Mouse (Mus musculus) thymus, adult 2 months (tissue): ENCODE results near the gene Nradd. TPM values are rescaled to one million over a fixed set of nuclear protein-coding genes. Genes with fewer than 3 reads are reported as not detected.

Experiments
- DNase-seq: peaks from one replicate; pipeline ENCODE4 v3.0.0; 2021
- H3K27ac ChIP-seq: fragments of 200-500 bp; 2 replicates; pipeline ENCODE4 v1.5.1; 2012; ENCODE audit warnings: low read length, control low read depth; ENCODE audit not compliant: control insufficient read depth, insufficient read depth
- H3K27me3 ChIP-seq: fragments of 200-500 bp; 2 replicates; pipeline ENCODE4 v1.6.1; 2012; ENCODE audit warnings: mild to moderate bottlenecking, low read length, moderate library complexity, mixed read lengths; ENCODE audit not compliant: control insufficient read depth, insufficient read depth
- H3K36me3 ChIP-seq: fragments of 200-500 bp; 2 replicates; pipeline ENCODE4 v1.6.1; 2012; ENCODE audit warnings: mild to moderate bottlenecking, low read length, moderate library complexity; ENCODE audit not compliant: control insufficient read depth, insufficient read depth
- H3K4me1 ChIP-seq: fragments of 200-500 bp; replicated peaks from 2 replicates; pipeline ENCODE4 v1.6.1; 2012; ENCODE audit warnings: low read length; ENCODE audit not compliant: control insufficient read depth, insufficient read depth
- H3K4me3 ChIP-seq: fragments of 200-500 bp; 2 replicates; pipeline ENCODE4 v1.5.1; 2012; ENCODE audit warnings: mild to moderate bottlenecking, low read length, control low read depth, moderate library complexity; ENCODE audit not compliant: control insufficient read depth, insufficient read depth
- CTCF ChIP-seq: fragments of 200-500 bp; IDR thresholded peaks from 2 replicates; pipeline ENCODE4 v1.5.1; 2012; ENCODE audit warnings: mild to moderate bottlenecking, control low read depth, low read length, moderate library complexity, borderline replicate concordance; ENCODE audit not compliant: control insufficient read depth, poor library complexity, insufficient read depth; ENCODE audit errors: extremely low read depth
- POLR2A ChIP-seq: fragments of 200-500 bp; IDR thresholded peaks from 2 replicates; pipeline ENCODE4 v1.6.1; 2012; ENCODE audit warnings: mild to moderate bottlenecking, low read length, control low read depth, moderate library complexity; ENCODE audit not compliant: control insufficient read depth, poor library complexity, insufficient read depth; ENCODE audit errors: extremely low read depth
- WGBS: fragments of 180-500 bp; shearing (Covaris S2); methylation state at CpG from one replicate; pipeline ENCODE4 v1.1.7; 2018; 5-methylcytosine and 5-hydroxymethylcytosine counted together
- polyA plus RNA-seq: library from polyadenylated mRNA; depleted of rRNA; stranded (reverse); fragments of >200 nt; gene quantifications from 2 replicates; pipeline ENCODE4 v1.2.3, GENCODE M21; 2012; rRNA removed

Nradd gene
- polyA plus RNA-seq, 1 experiment = 13.2 TPM

GRCm38 (mm10) chr9:110620685-110621084 is 3.6 kb downstream of the Nradd start:
- no peak overlapping the region for H3K27ac ChIP-seq
- DNase-seq = no peak
- H3K36me3 ChIP-seq = peaks cover 33% of the 10 kb centered on the region
- WGBS = 98% methylated on average over 7 of the region's 7 CpGs
- H3K4me1 ChIP-seq = no peaks in the 10 kb centered on the region
- no peaks in the 10 kb centered on the region for H3K27me3 ChIP-seq
- TF ChIP-seq CTCF = no peak
- TF ChIP-seq POLR2A = no peak
- H3K4me3 ChIP-seq = no peak overlapping the region

GRCm38 (mm10) chr9:110620180-110620579 is 4.1 kb downstream of the Nradd start:
- H3K36me3 ChIP-seq = peaks cover 33% of the 10 kb centered on the region
- H3K4me1 ChIP-seq = no peaks in the 10 kb centered on the region
- DNase-seq = no peak
- H3K4me3 ChIP-seq = no peak overlapping the region
- WGBS = 90% methylated on average over 7 of the region's 7 CpGs
- no peak for TF ChIP-seq POLR2A
- no peak for TF ChIP-seq CTCF
- H3K27me3 ChIP-seq = no peaks in the 10 kb centered on the region
- H3K27ac ChIP-seq = no peak overlapping the region

GRCm38 (mm10) chr9:110617081-110617480 is 7.2 kb downstream of the Nradd start:
- Histone ChIP-seq H3K27ac (no peak overlapping the region), H3K36me3 (peaks cover 39% of the 10 kb centered on the region), H3K27me3 (no peaks in the 10 kb centered on the region), H3K4me3 (no peak overlapping the region), H3K4me1 (no peaks in the 10 kb centered on the region)
- TF ChIP-seq CTCF = no peak
- no peak for TF ChIP-seq POLR2A
- DNase-seq = no peak
- 57% methylated on average over 3 of the region's 3 CpGs for WGBS

- peaks cover 38% of the 10 kb centered on the region for H3K36me3 ChIP-seq
- no peak for DNase-seq
- no peak overlapping the region for H3K4me3 ChIP-seq
- H3K4me1 ChIP-seq = no peaks in the 10 kb centered on the region
- no peak overlapping the region for H3K27ac ChIP-seq
- no peaks in the 10 kb centered on the region for H3K27me3 ChIP-seq
- TF ChIP-seq POLR2A (no peak), CTCF (no peak)
- 88% methylated on average over 3 of the region's 3 CpGs for WGBS
Observed at GRCm38 (mm10) chr9:110611471-110611870, 12.8 kb downstream of the Nradd start.

- Histone ChIP-seq H3K4me3 (no peak overlapping the region), H3K27ac (no peak overlapping the region), H3K36me3 (peaks cover 14% of the 10 kb centered on the region), H3K4me1 (no peaks in the 10 kb centered on the region), H3K27me3 (no peaks in the 10 kb centered on the region)
- no peak for DNase-seq
- 84% methylated on average over 1 of the region's 1 CpGs for WGBS
- TF ChIP-seq CTCF = no peak
- no peak for TF ChIP-seq POLR2A
Observed at GRCm38 (mm10) chr9:110583521-110583920, 40.7 kb downstream of the Nradd start.

- Histone ChIP-seq H3K4me3 (no peak overlapping the region), H3K27me3 (no peaks in the 10 kb centered on the region), H3K27ac (no peak overlapping the region), H3K36me3 (peaks cover 15% of the 10 kb centered on the region), H3K4me1 (no peaks in the 10 kb centered on the region)
- TF ChIP-seq POLR2A = no peak
- no peak for TF ChIP-seq CTCF
- WGBS = 92% methylated on average over 2 of the region's 2 CpGs
- DNase-seq = no peak
Observed at GRCm38 (mm10) chr9:110582161-110582560, 42.1 kb downstream of the Nradd start.

Other genes starting within 250 kb of the Nradd start
- 46.4 and 59.4 TPM in 2 replicates for gene Ptpn23, start 216.2 kb downstream of the Nradd start, polyA plus RNA-seq
- gene Ngp, start 204.7 kb downstream of the Nradd start, polyA plus RNA-seq = 10.6 and 19.4 TPM in 2 replicates
- gene Klhl18, start 147.8 kb downstream of the Nradd start, polyA plus RNA-seq = 19.0 and 21.2 TPM in 2 replicates
- gene Kif9, start 147.5 kb downstream of the Nradd start, polyA plus RNA-seq = 0.90 and 1.6 TPM in 2 replicates
- gene Setd2, start 91.9 kb downstream of the Nradd start, polyA plus RNA-seq = 78.1 and 85.6 TPM in 2 replicates
- 297 and 301 TPM in 2 replicates for gene Nbeal2, start 29.7 kb upstream of the Nradd start, polyA plus RNA-seq
- 105 and 152 TPM in 2 replicates for gene Ccdc12, start 32.1 kb upstream of the Nradd start, polyA plus RNA-seq
- 2.4 and 293 TPM in 2 replicates for gene Myl3, start 117.4 kb upstream of the Nradd start, polyA plus RNA-seq
- 5.4 and 5.8 TPM in 2 replicates for gene Pth1r, start 122.7 kb upstream of the Nradd start, polyA plus RNA-seq
- gene Prss42, start 173.7 kb upstream of the Nradd start, polyA plus RNA-seq = not detected in 2 replicates
- gene Prss44, start 189.5 kb upstream of the Nradd start, polyA plus RNA-seq = 0.11 TPM in 1 of 2 replicates, not detected in the other
- gene Prss43, start 202.2 kb upstream of the Nradd start, polyA plus RNA-seq = not detected in 2 replicates
- not detected in 2 replicates for gene Prss45, start 210.1 kb upstream of the Nradd start, polyA plus RNA-seq
- 0.08 TPM in 1 of 2 replicates, not detected in the other for gene Prss46, start 220.1 kb upstream of the Nradd start, polyA plus RNA-seq
- 0.19 and 0.22 TPM in 2 replicates for gene Prss50, start 233.5 kb upstream of the Nradd start, polyA plus RNA-seq